Mouse (Mus musculus) embryonic facial prominence, embryonic 10.5 days (tissue): ENCODE data around the gene Olfr1451. TPM values are rescaled to one million over a fixed set of nuclear protein-coding genes. Genes with fewer than 3 reads are reported as not detected.
"Not testable (repeated sequence)": the region's sequence is repeated elsewhere in the genome, so short reads cannot be mapped to it uniquely, and the experiment has no call there.

Source experiments
- DNase-seq: peaks from one replicate; pipeline ENCODE4 v3.0.0-alpha.2; 2017; ENCODE audit warnings: low spot score
- H3K27ac ChIP-seq: fragments of 300-500 bp; sonication (generic); replicated peaks from 2 replicates; pipeline ENCODE4 v1.5.1; 2016; ENCODE audit warnings: mild to moderate bottlenecking
- H3K27me3 ChIP-seq: fragments of 300-500 bp; sonication (generic); replicated peaks from 2 replicates; pipeline ENCODE4 v1.6.1; 2016; ENCODE audit warnings: low read depth, mild to moderate bottlenecking; ENCODE audit not compliant: poor library complexity, severe bottlenecking
- H3K36me3 ChIP-seq: fragments of 300-500 bp; sonication (generic); replicated peaks from 2 replicates; pipeline ENCODE4 v1.6.1; 2016; ENCODE audit warnings: mild to moderate bottlenecking, moderate library complexity
- H3K4me1 ChIP-seq: fragments of 300-500 bp; sonication (generic); 2 replicates; pipeline ENCODE4 v1.6.1; 2016
- H3K4me3 ChIP-seq: fragments of 300-500 bp; sonication (generic); 2 replicates; pipeline ENCODE4 v1.5.1; 2016; ENCODE audit warnings: mild to moderate bottlenecking, moderate library complexity
- H3K9me3 ChIP-seq: fragments of 300-500 bp; sonication (generic); 2 replicates; pipeline ENCODE4 v1.6.1; 2016; ENCODE audit warnings: mild to moderate bottlenecking
- WGBS: fragments of 180-500 bp; shearing (Covaris S2); methylation state at CpG from one replicate; pipeline ENCODE4 v1.1.7; 2016; 5-methylcytosine and 5-hydroxymethylcytosine counted together
- polyA plus RNA-seq: library from polyadenylated mRNA; unstranded; fragments of >200 nt; fragmentation: Nextera tagmentation; extraction: Ambion mirVana; gene quantifications from 2 replicates; pipeline ENCODE4 v1.2.1, GENCODE M21; 2016

Olfr1451 gene
- polyA plus RNA-seq, result not detected in 2 replicates

DNA sequence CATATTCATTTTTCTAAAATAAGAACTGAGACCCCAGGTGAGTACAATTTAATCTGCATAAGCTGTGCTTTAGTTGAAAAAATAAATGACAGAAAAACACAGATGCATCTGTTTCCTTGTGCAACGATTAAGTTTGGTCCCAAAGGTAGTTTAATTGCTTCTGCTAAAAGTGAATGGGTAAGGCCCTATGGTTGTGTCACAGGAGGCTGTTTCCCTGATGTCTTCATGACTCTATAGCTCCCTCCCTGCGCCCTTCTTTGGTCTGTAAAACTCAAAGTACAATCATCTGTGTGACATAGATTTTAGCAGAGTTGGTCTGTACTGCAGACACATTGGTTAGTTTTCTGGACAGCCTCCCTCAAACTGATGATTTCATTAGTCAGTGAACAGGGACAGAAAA is at the start of gene Olfr1451:
Gene Olfr1451, plus strand, starts transcription at position 301 of the 400 bp plus-strand sequence.
- H3K9me3 ChIP-seq, result peaks cover 36% of the 10 kb centered on the region; the same call in 1 of the 2 replicates
- no peak within 1 kb of the TSS for H3K27ac ChIP-seq
- DNase-seq, result no peak
- H3K4me1 ChIP-seq, result no peaks in the 10 kb centered on the region
- no peaks in the 10 kb centered on the region for H3K27me3 ChIP-seq
- 77% methylated on average over 2 of the region's 2 CpGs for WGBS
- H3K4me3 ChIP-seq, result no peak within 1 kb of the TSS
- no peaks in the 10 kb centered on the region for H3K36me3 ChIP-seq

DNA sequence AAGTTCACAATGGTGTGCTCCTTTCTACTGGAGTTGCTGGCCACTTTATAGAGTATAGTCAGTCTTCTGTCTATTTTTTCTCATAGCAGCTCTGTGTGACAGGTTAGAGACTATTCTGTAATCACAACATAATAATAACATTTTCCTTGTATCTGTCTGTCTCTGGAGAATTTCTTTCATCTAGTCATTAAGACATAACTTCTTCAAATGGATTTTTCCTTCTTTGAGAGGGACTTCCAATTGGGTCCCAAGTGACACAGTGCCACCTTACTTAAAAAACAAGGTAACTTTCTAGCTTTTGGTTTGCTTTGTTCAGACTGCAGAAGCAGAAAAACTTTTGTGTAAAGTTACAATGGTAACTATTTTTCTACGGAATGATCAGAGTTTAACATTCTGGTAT is 44.9 kb upstream of the Olfr1451 start, which contains the start of gene Olfr1450:
Gene Olfr1450, plus strand, starts transcription at position 301 of the 400 bp plus-strand sequence.
- no peak within 1 kb of the TSS for H3K4me3 ChIP-seq
- no peaks in the 10 kb centered on the region for H3K36me3 ChIP-seq
- no peak within 1 kb of the TSS for H3K27ac ChIP-seq
- WGBS, result 88% methylated on average over 1 of the region's 1 CpGs
- peaks cover 15% of the 10 kb centered on the region for H3K9me3 ChIP-seq
- DNase-seq, result no peak
- H3K27me3 ChIP-seq, result no peaks in the 10 kb centered on the region
- H3K4me1 ChIP-seq, result no peaks in the 10 kb centered on the region

DNA sequence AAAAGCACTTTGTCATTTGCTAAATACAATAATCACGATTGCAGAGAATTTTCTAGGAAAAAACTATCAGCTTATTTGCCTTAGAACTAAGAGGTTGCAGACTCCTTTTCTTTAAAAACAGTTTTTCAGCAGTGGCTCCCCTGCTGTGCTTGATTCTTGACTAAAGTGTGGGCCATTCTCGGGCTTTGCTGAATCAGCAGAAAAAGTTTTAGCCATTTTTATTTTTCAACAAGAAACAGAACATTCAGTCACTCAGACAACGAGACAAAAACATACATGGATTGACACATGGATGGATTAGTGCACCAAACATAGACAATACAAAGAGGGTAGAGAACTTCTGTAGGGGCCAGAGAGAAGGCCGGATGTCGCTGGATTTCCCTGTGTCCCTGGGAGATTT is 24.7 kb upstream of the Olfr1451 start:
- not testable (repeated sequence) for H3K4me3 ChIP-seq, DNase-seq, H3K27ac ChIP-seq, H3K4me1 ChIP-seq, H3K36me3 ChIP-seq, H3K27me3 ChIP-seq
- WGBS, result 85% methylated on average over 5 of the region's 5 CpGs
- H3K9me3 ChIP-seq, result peaks cover 26% of the 10 kb centered on the region

DNA sequence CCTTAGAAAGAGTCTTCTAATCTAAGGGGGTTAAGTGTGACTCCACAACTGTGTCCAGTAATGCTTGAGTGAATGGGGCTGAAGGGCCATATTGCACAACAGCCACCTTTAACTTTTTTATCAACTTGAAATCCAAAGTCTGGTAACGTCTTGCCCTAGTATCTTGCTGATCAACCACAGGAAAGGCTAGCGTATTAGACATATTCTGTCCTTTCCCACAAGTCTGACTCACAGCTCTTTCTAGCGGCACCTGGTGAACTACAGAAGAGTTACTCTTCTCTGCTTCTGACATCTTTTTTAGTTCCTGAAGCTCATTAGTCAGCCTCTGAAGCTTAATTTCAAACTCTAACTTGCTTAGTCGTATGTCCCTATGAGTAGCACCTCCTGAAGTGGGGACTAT is 2.5 kb upstream of the Olfr1451 start:
- not testable (repeated sequence) for H3K4me3 ChIP-seq, H3K36me3 ChIP-seq, H3K4me1 ChIP-seq, DNase-seq, H3K27ac ChIP-seq, H3K27me3 ChIP-seq
- peaks cover 26% of the 10 kb centered on the region; the same call in 1 of the 2 replicates for H3K9me3 ChIP-seq
- WGBS, result 93% methylated on average over 4 of the region's 4 CpGs

DNA sequence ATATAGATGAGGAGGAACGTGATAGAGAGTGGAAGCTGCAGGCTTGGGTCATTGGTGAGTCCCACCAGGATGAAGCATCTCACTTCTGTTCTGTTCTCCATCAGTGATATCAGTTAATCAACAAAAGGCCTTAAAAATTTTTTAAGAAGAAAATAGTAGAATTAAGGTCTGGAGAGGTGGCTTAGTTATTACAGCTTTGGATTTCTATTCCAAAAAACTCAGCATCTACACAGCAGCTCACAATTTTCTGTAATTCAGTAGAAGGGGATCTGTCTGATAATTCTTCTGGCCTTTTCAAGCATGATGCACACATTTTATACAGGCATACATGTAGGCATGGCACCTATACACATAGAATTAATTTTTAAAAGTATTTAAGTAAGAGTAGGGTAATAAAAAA is 33.4 kb downstream of the Olfr1451 start, which contains the start of gene Olfr1453:
Gene Olfr1453, minus strand, starts transcription at position 101 of the 400 bp plus-strand sequence.
- no peaks in the 10 kb centered on the region for H3K27me3 ChIP-seq
- 57% methylated on average over 1 of the region's 1 CpGs for WGBS
- H3K27ac ChIP-seq, result no peak within 1 kb of the TSS
- H3K4me3 ChIP-seq, result no peak within 1 kb of the TSS
- H3K9me3 ChIP-seq, result peaks cover 5% of the 10 kb centered on the region; the same call in 1 of the 2 replicates
- no peaks in the 10 kb centered on the region for H3K4me1 ChIP-seq
- H3K36me3 ChIP-seq, result no peaks in the 10 kb centered on the region
- DNase-seq, result no peak

Other genes starting within 250 kb of the Olfr1451 start
- 1.7 and 1.8 TPM in 2 replicates for gene Cntf, start 229.4 kb upstream of the Olfr1451 start, polyA plus RNA-seq
- gene Zfp91, start 198.9 kb upstream of the Olfr1451 start, polyA plus RNA-seq, result 13.1 and 14.2 TPM in 2 replicates
- gene Lpxn, start 198.8 kb upstream of the Olfr1451 start, polyA plus RNA-seq, result 0.71 and 0.72 TPM in 2 replicates
- not detected in 2 replicates for gene Gm5244, start 148.3 kb upstream of the Olfr1451 start, polyA plus RNA-seq
- gene Olfr1444, start 137.7 kb upstream of the Olfr1451 start, polyA plus RNA-seq, result not detected in 2 replicates
- gene Olfr1445, start 111.2 kb upstream of the Olfr1451 start, polyA plus RNA-seq, result not detected in 2 replicates
- not detected in 2 replicates for gene Olfr1446, start 101.5 kb upstream of the Olfr1451 start, polyA plus RNA-seq
- gene Olfr1447, start 91.3 kb upstream of the Olfr1451 start, polyA plus RNA-seq, result not detected in 2 replicates
- not detected in 2 replicates for gene Olfr1448, start 70.6 kb upstream of the Olfr1451 start, polyA plus RNA-seq
- gene Olfr1449, start 64.2 kb upstream of the Olfr1451 start, polyA plus RNA-seq, result not detected in 2 replicates
- not detected in 2 replicates for gene Olfr1450, start 44.8 kb upstream of the Olfr1451 start, polyA plus RNA-seq
- gene Olfr1453, start 33.3 kb downstream of the Olfr1451 start, polyA plus RNA-seq, result not detected in 2 replicates
- gene Olfr1454, start 65.6 kb downstream of the Olfr1451 start, polyA plus RNA-seq, result not detected in 2 replicates
- not detected in 2 replicates for gene Olfr1457, start 102.9 kb downstream of the Olfr1451 start, polyA plus RNA-seq
- not detected in 2 replicates for gene Olfr1458, start 111.8 kb downstream of the Olfr1451 start, polyA plus RNA-seq
- gene Olfr1459, start 154.5 kb downstream of the Olfr1451 start, polyA plus RNA-seq, result not detected in 2 replicates
- not detected in 2 replicates for gene Olfr1461, start 168.0 kb downstream of the Olfr1451 start, polyA plus RNA-seq
- gene Olfr1462, start 190.7 kb downstream of the Olfr1451 start, polyA plus RNA-seq, result not detected in 2 replicates
- gene Olfr1463, start 236.3 kb downstream of the Olfr1451 start, polyA plus RNA-seq, result not detected in 2 replicates